Mouse (Mus musculus) olfactory bulb, adult 2 months (tissue): ENCODE results near the gene Iqcn. TPM values are rescaled to one million over a fixed set of nuclear protein-coding genes. Genes with fewer than 3 reads are reported as not detected.

Experiments used
- H3K27ac ChIP-seq: fragments of 200-500 bp; 2 replicates; pipeline ENCODE4 v1.5.1; 2012; ENCODE audit warnings: low read depth, low read length; ENCODE audit not compliant: insufficient read depth
- H3K4me1 ChIP-seq: fragments of 200-500 bp; 2 replicates; pipeline ENCODE4 v1.6.1; 2012; ENCODE audit warnings: low read length; ENCODE audit not compliant: control insufficient read depth, insufficient read depth
- H3K4me3 ChIP-seq: fragments of 200-500 bp; 2 replicates; pipeline ENCODE4 v1.5.1; 2012; ENCODE audit warnings: mild to moderate bottlenecking, low read depth, low read length, moderate library complexity; ENCODE audit not compliant: insufficient read depth
- CTCF ChIP-seq: fragments of 200-500 bp; IDR thresholded peaks from 2 replicates; pipeline ENCODE4 v1.5.1; 2012; ENCODE audit warnings: low read depth, mild to moderate bottlenecking, low read length, moderate library complexity; ENCODE audit not compliant: insufficient read depth
- POLR2A ChIP-seq: fragments of 200-500 bp; IDR thresholded peaks from 2 replicates; pipeline ENCODE4 v1.6.1; 2012; ENCODE audit warnings: mild to moderate bottlenecking, low read depth, low read length, moderate library complexity; ENCODE audit not compliant: insufficient read depth
- WGBS: fragments of 180-500 bp; shearing (Covaris S2); methylation state at CpG from one replicate; pipeline ENCODE4 v1.1.7; 2018; 5-methylcytosine and 5-hydroxymethylcytosine counted together
- polyA plus RNA-seq: library from polyadenylated mRNA; stranded (reverse); fragments of >200 nt; gene quantifications from 2 replicates; pipeline ENCODE4 v1.2.4, GENCODE M21; 2012; ENCODE audit warnings: low replicate concordance; ENCODE audit not compliant: missing spikeins, insufficient read depth, insufficient read length

Gene Iqcn
- polyA plus RNA-seq, 1 experiment = not detected

- Histone ChIP-seq H3K4me1 (peaks cover 25% of the 10 kb centered on the region), H3K27ac (no peak overlapping the region; the same call in 1 of the 2 replicates), H3K4me3 (no peak overlapping the region)
- WGBS = 55% methylated on average over 2 of the region's 2 CpGs
- TF ChIP-seq CTCF = no peak
Measured at GRCm38 (mm10) chr8:70701982-70702841, 1.0 kb upstream of the Iqcn start.

GRCm38 (mm10) chr8:70702842-70703182 is 445 bp upstream of the Iqcn start:
- Histone ChIP-seq H3K27ac (no peak overlapping the region; the same call in 1 of the 2 replicates), H3K4me1 (peaks cover 22% of the 10 kb centered on the region), H3K4me3 (no peak overlapping the region)
- TF ChIP-seq CTCF (no peak), POLR2A (no peak)
- 48% methylated on average over 3 of the region's 3 CpGs for WGBS

GRCm38 (mm10) chr8:70708281-70708680 is 5.0 kb downstream of the Iqcn start:
- no peak for TF ChIP-seq CTCF
- Histone ChIP-seq H3K27ac (no peak overlapping the region), H3K4me3 (no peak overlapping the region), H3K4me1 (peaks cover 4% of the 10 kb centered on the region; the same call in 1 of the 2 replicates)
- 89% methylated on average over 14 of the region's 14 CpGs for WGBS

- 93% methylated on average over 9 of the region's 9 CpGs for WGBS
- Histone ChIP-seq H3K4me3 (no peak overlapping the region), H3K4me1 (no peaks in the 10 kb centered on the region), H3K27ac (no peak overlapping the region)
- no peak for TF ChIP-seq POLR2A
- no peak for TF ChIP-seq CTCF
Measured at GRCm38 (mm10) chr8:70709794-70710193, 6.5 kb downstream of the Iqcn start.

- Histone ChIP-seq H3K27ac (no peak overlapping the region), H3K4me3 (no peak overlapping the region), H3K4me1 (no peaks in the 10 kb centered on the region)
- TF ChIP-seq CTCF (no peak), POLR2A (no peak)
- 76% methylated on average over 1 of the region's 1 CpGs for WGBS
Measured at GRCm38 (mm10) chr8:70710296-70710695, 7.0 kb downstream of the Iqcn start.

GRCm38 (mm10) chr8:70711041-70711440 is 7.8 kb downstream of the Iqcn start:
- WGBS = 84% methylated on average over 11 of the region's 11 CpGs
- H3K27ac ChIP-seq = no peak overlapping the region
- no peak for TF ChIP-seq POLR2A
- no peak for TF ChIP-seq CTCF
- H3K4me1 ChIP-seq = no peaks in the 10 kb centered on the region
- no peak overlapping the region for H3K4me3 ChIP-seq

GRCm38 (mm10) chr8:70713991-70714390 is 10.7 kb downstream of the Iqcn start:
- TF ChIP-seq CTCF (no peak), POLR2A (no peak)
- H3K4me3 ChIP-seq = no peak overlapping the region
- H3K27ac ChIP-seq = no peak overlapping the region
- H3K4me1 ChIP-seq = peaks cover 6% of the 10 kb centered on the region
- WGBS = 83% methylated on average over 7 of the region's 7 CpGs

- 86% methylated on average over 2 of the region's 2 CpGs for WGBS
Measured at GRCm38 (mm10) chr8:70715086-70715485, 11.8 kb downstream of the Iqcn start.

GRCm38 (mm10) chr8:70716521-70717400 is 13.5 kb downstream of the Iqcn start:
- TF ChIP-seq POLR2A (no peak), CTCF (no peak)
- Histone ChIP-seq H3K4me1 (peaks cover 6% of the 10 kb centered on the region), H3K27ac (no peak overlapping the region), H3K4me3 (no peak overlapping the region)
- WGBS = 89% methylated on average over 40 of the region's 40 CpGs

More at GRCm38 (mm10) chr8:70715086-70715485, 11.8 kb downstream of the Iqcn start:
- Histone ChIP-seq H3K27ac (no peak overlapping the region), H3K4me3 (no peak overlapping the region), H3K4me1 (peaks cover 6% of the 10 kb centered on the region)
- no peak for TF ChIP-seq POLR2A
- TF ChIP-seq CTCF = no peak
